Mouse (Mus musculus) hindbrain, embryonic 11.5 days (tissue): ENCODE results near the gene Ank3. TPM values are rescaled to one million over a fixed set of nuclear protein-coding genes. Genes with fewer than 3 reads are reported as not detected.

Source experiments
- ATAC-seq: fragments of 200-750 bp; cut with Nextera tagmentation; 2 replicates; pipeline ENCODE4 v1.8.0; 2017; ENCODE audit warnings: mild to moderate bottlenecking, moderate TSS enrichment, moderate library complexity; ENCODE audit not compliant: low FRiP score
- DNase-seq: peaks from one replicate; pipeline ENCODE4 v3.0.0-alpha.2; 2015; ENCODE audit warnings: low spot score
- H3K27ac ChIP-seq: fragments of 300-500 bp; sonication (generic); 2 replicates; pipeline ENCODE4 v1.5.1; 2014; ENCODE audit warnings: mild to moderate bottlenecking, low read depth, low read length
- H3K27me3 ChIP-seq: fragments of 300-500 bp; sonication (generic); 2 replicates; pipeline ENCODE4 v1.6.1; 2014; ENCODE audit warnings: mild to moderate bottlenecking, low read length, moderate library complexity, mixed read lengths; ENCODE audit not compliant: control insufficient read depth, insufficient read depth
- H3K36me3 ChIP-seq: fragments of 300-500 bp; sonication (generic); 2 replicates; pipeline ENCODE4 v1.6.1; 2014; ENCODE audit warnings: mild to moderate bottlenecking, low read length, moderate library complexity, mixed read lengths; ENCODE audit not compliant: control insufficient read depth, insufficient read depth
- H3K4me1 ChIP-seq: fragments of 300-500 bp; sonication (generic); replicated peaks from 2 replicates; pipeline ENCODE4 v1.6.1; 2014; ENCODE audit warnings: low read length, mixed read lengths; ENCODE audit not compliant: control insufficient read depth, insufficient read depth
- H3K4me2 ChIP-seq: fragments of 300-500 bp; sonication (generic); replicated peaks from 2 replicates; pipeline ENCODE4 v1.6.1; 2014; ENCODE audit warnings: mild to moderate bottlenecking, low read depth, low read length
- H3K4me3 ChIP-seq: fragments of 300-500 bp; sonication (generic); 2 replicates; pipeline ENCODE4 v1.5.1; 2014; ENCODE audit warnings: low read depth, low read length
- H3K9ac ChIP-seq: fragments of 300-500 bp; sonication (generic); 2 replicates; pipeline ENCODE4 v1.6.1; 2014; ENCODE audit warnings: low read depth, low read length
- H3K9me3 ChIP-seq: fragments of 300-500 bp; sonication (generic); 2 replicates; pipeline ENCODE4 v1.6.1; 2016; ENCODE audit warnings: low read length; ENCODE audit not compliant: control insufficient read depth
- WGBS: fragments of 180-500 bp; shearing (Covaris S2); extraction: QIAGEN DNeasy Blood & Tissue Kit; methylation state at CpG from one replicate; pipeline ENCODE4 v1.1.7; 2014; 5-methylcytosine and 5-hydroxymethylcytosine counted together
- polyA plus RNA-seq: library from polyadenylated mRNA; unstranded; fragments of >200 nt; fragmentation: Nextera tagmentation; extraction: Ambion mirVana; gene quantifications from 2 replicates; pipeline ENCODE4 v1.2.1, GENCODE M21; 2014

The Ank3 gene
- polyA plus RNA-seq, 1 experiment from 2014 or later = 97.7 TPM

- ATAC-seq (no peak), DNase-seq (no peak)
- Histone ChIP-seq H3K4me1 (peaks cover 2% of the 10 kb centered on the region; the same call in 1 of the 2 replicates), H3K4me3 (no peak overlapping the region), H3K27me3 (no peaks in the 10 kb centered on the region), H3K4me2 (no peak overlapping the region), H3K9me3 (no peaks in the 10 kb centered on the region), H3K27ac (no peak overlapping the region), H3K9ac (no peak overlapping the region), H3K36me3 (no peaks in the 10 kb centered on the region)
- WGBS = 76% methylated on average over 6 of the region's 6 CpGs
These were observed 206.0 kb downstream of the Ank3 start for GRCm38 (mm10) chr10:69604609-69605008.

DNA sequence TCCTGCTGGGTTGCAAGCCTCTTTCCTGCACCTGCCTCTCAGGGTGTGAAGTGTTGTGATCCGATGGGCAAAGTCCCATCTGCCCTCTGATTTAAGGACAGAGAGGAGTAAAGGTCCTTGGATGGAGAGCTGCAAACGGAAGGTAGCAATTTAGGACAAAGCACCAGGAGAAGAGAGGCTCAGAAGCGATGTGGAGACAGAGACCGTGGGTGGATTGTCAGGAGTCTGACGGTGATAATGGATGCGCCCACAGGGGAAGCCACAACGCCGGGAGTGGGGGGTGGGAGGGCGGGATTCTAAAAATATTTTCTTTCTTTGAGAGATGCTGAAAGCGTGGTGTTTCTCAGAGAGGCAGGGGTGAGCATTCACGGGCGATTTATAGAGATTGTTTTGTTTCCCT, 206.6 kb downstream of the Ank3 start:
- H3K27ac ChIP-seq = no peak overlapping the region
- H3K27me3 ChIP-seq = no peaks in the 10 kb centered on the region
- H3K4me1 ChIP-seq = peaks cover 2% of the 10 kb centered on the region; the same call in 1 of the 2 replicates
- no peak overlapping the region for H3K4me2 ChIP-seq
- ATAC-seq (no peak), DNase-seq (no peak)
- H3K9me3 ChIP-seq = no peaks in the 10 kb centered on the region
- H3K4me3 ChIP-seq = no peak overlapping the region
- H3K36me3 ChIP-seq = no peaks in the 10 kb centered on the region
- no peak overlapping the region for H3K9ac ChIP-seq
- WGBS = 45% methylated on average over 12 of the region's 12 CpGs

DNA sequence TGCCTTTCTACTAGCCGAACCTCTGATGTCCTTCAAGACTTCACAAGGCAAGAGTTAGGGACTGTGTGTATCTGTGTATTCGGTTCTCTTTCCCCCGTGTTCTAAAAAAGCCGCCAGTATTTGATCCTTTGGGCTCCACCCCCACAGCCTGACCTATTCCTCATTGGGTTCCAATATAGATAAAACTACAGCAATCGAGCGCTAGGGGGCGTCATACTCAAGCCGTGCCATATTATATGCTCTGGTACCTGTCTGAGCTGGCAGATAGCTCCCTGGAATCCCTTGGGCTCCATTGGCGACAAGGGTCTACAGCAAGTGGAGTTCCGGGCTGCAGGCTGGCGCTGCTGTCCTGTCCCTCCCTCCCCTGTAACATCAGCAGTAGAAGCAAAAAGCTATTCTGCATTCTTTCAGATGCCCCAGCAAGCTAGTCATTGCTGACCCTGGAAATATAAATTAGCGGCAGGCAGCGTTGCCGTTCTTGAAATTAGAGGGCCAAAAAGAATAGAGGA, 209.1 kb downstream of the Ank3 start:
- no peak overlapping the region for H3K9ac ChIP-seq
- H3K27ac ChIP-seq = no peak overlapping the region
- no peaks in the 10 kb centered on the region for H3K27me3 ChIP-seq
- 79% methylated on average over 14 of the region's 14 CpGs for WGBS
- no peaks in the 10 kb centered on the region for H3K9me3 ChIP-seq
- no peak for ATAC-seq
- H3K36me3 ChIP-seq = no peaks in the 10 kb centered on the region
- no peak overlapping the region for H3K4me3 ChIP-seq
- peaks cover 2% of the 10 kb centered on the region; the same call in 1 of the 2 replicates for H3K4me1 ChIP-seq
- H3K4me2 ChIP-seq = no peak overlapping the region
- DNase-seq = no peak

- no peak for DNase-seq
- Histone ChIP-seq H3K9ac (no peak overlapping the region), H3K36me3 (no peaks in the 10 kb centered on the region), H3K4me2 (no peak overlapping the region), H3K27me3 (no peaks in the 10 kb centered on the region), H3K4me1 (no peaks in the 10 kb centered on the region), H3K9me3 (no peaks in the 10 kb centered on the region), H3K27ac (no peak overlapping the region), H3K4me3 (no peak overlapping the region)
- 90% methylated on average over 3 of the region's 3 CpGs for WGBS
- no peak for ATAC-seq
These were observed 212.7 kb downstream of the Ank3 start for GRCm38 (mm10) chr10:69611314-69611713.

DNA sequence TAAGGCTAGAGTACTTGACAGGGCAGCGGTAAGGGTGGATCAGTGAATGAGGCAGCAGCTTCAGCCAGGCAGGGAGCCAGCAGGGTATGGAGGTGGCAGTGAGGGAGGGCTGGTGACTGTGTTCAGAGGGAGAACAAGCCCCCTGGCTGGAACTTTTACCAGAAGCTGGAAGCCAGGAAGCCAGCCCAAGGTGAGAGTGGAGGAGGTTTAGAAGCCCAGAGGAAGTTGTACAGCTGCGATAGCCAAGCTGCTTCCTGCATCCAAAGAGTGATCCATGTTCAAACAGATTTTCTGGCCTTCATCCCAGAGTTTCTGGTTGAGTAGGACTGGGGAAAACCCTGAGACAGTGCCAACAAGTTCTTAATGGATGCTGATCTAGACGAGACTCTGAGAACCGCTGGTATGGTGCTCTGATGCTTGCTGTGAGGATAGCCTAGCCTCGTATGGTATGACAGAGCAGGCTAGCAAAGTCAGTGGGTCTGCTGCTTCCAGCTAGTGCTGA, 213.3 kb downstream of the Ank3 start:
- no peak overlapping the region for H3K4me3 ChIP-seq
- no peaks in the 10 kb centered on the region for H3K27me3 ChIP-seq
- H3K9ac ChIP-seq = no peak overlapping the region
- no peak overlapping the region for H3K27ac ChIP-seq
- H3K9me3 ChIP-seq = no peaks in the 10 kb centered on the region
- no peaks in the 10 kb centered on the region for H3K36me3 ChIP-seq
- no peak for ATAC-seq
- H3K4me1 ChIP-seq = no peaks in the 10 kb centered on the region
- H3K4me2 ChIP-seq = no peak overlapping the region
- 88% methylated on average over 5 of the region's 5 CpGs for WGBS
- DNase-seq = no peak

DNA sequence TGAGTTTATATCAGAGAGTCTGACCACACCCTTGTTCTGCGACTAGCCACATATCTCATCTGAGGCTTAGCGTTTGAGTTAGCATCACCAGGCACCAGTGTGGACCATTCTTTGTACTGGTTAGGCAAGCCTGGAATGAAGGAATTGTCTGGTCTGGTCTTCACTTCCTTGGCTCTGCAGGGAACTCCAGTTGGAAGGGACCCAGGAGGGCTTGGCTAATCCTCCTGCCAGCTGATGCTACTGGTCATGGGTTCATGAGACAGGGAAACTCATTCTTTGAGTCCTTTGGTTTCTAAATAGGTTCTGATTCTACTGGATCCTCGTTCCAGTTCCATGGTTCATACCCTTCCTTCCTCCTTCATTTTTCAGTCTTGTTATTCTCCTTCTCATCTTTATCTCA, 218.4 kb downstream of the Ank3 start:
- Histone ChIP-seq H3K9me3 (no peaks in the 10 kb centered on the region), H3K27ac (no peak overlapping the region), H3K4me2 (no peak overlapping the region), H3K27me3 (no peaks in the 10 kb centered on the region), H3K4me1 (no peaks in the 10 kb centered on the region), H3K4me3 (no peak overlapping the region), H3K36me3 (no peaks in the 10 kb centered on the region), H3K9ac (no peak overlapping the region)
- ATAC-seq (no peak), DNase-seq (no peak)
- WGBS = 90% methylated on average over 3 of the region's 3 CpGs

- DNase-seq = no peak
- Histone ChIP-seq H3K9ac (no peak overlapping the region), H3K4me2 (no peak overlapping the region), H3K27ac (no peak overlapping the region), H3K4me3 (no peak overlapping the region), H3K27me3 (no peaks in the 10 kb centered on the region), H3K9me3 (no peaks in the 10 kb centered on the region), H3K4me1 (no peaks in the 10 kb centered on the region), H3K36me3 (no peaks in the 10 kb centered on the region)
- ATAC-seq = no peak
- WGBS = 88% methylated on average over 16 of the region's 16 CpGs
These were observed 219.1 kb downstream of the Ank3 start for GRCm38 (mm10) chr10:69617537-69618112.

- Histone ChIP-seq H3K9ac (no peak overlapping the region), H3K9me3 (no peaks in the 10 kb centered on the region), H3K27me3 (no peaks in the 10 kb centered on the region), H3K36me3 (no peaks in the 10 kb centered on the region), H3K4me1 (no peaks in the 10 kb centered on the region), H3K4me2 (no peak overlapping the region), H3K27ac (no peak overlapping the region), H3K4me3 (no peak overlapping the region)
- no peak for DNase-seq
- no peak for ATAC-seq
- WGBS = 82% methylated on average over 7 of the region's 7 CpGs
These were observed 222.3 kb downstream of the Ank3 start for GRCm38 (mm10) chr10:69620692-69621382.

- 89% methylated on average over 3 of the region's 3 CpGs for WGBS
- Histone ChIP-seq H3K27me3 (no peaks in the 10 kb centered on the region), H3K4me2 (no peak overlapping the region), H3K9ac (no peak overlapping the region), H3K4me1 (no peaks in the 10 kb centered on the region), H3K9me3 (no peaks in the 10 kb centered on the region), H3K27ac (no peak overlapping the region), H3K4me3 (no peak overlapping the region), H3K36me3 (no peaks in the 10 kb centered on the region)
- no peak for ATAC-seq
- DNase-seq = no peak
These were observed 229.2 kb downstream of the Ank3 start for GRCm38 (mm10) chr10:69627767-69628166.
